Mouse (Mus musculus) kidney, embryonic 15.5 days (tissue): ENCODE measurements around the gene Hoxc10. TPM values are rescaled to one million over a fixed set of nuclear protein-coding genes. Genes with fewer than 3 reads are reported as not detected.

Experiments
- microRNA counts: library from miRNA; unstranded; fragments of <30 nt; microRNA quantifications from one replicate; lab custom pipeline; 2016
- microRNA-seq: library from miRNA; unstranded; fragments of <30 nt; microRNA quantifications from one replicate; pipeline ENCODE4, GENCODE M21; 2016
- polyA plus RNA-seq: library from polyadenylated mRNA; unstranded; fragments of >200 nt; fragmentation: Nextera tagmentation; extraction: Ambion mirVana; gene quantifications from 2 replicates; pipeline ENCODE4 v1.2.1, GENCODE M21; 2015

Gene Hoxc10
- polyA plus RNA-seq, 1 experiment from 2014 or later: 53.5 TPM

MicroRNA genes within 50 kb of the gene (microRNA counts, 519-probe panel; counts per million panel counts)
- microRNA mmu-miR-615-3p (lab: Ali Mortazavi, UCI) (2,055 counts per million, percentile 19 among the panel's probes with 10 or more counts), microRNA mmu-miR-615-5p (lab: Ali Mortazavi, UCI) (31.7 counts per million)

Small RNA genes lying within 50 kb of the gene (microRNA-seq; reads per million reads assigned to microRNA genes)
- gene Mir196a-2 (2,659 reads per million, percentile 87 among the genes with 10 or more reads in this experiment), gene Mir615 (4,059 reads per million, percentile 91 among the genes with 10 or more reads in this experiment)

Other genes starting within 250 kb of the Hoxc10 start
- gene Calcoco1, start 244.6 kb upstream of the Hoxc10 start, polyA plus RNA-seq: 47.0 and 51.4 TPM in 2 replicates
- not detected in 2 replicates for gene Hoxc13, start 45.7 kb upstream of the Hoxc10 start, polyA plus RNA-seq
- gene Hoxc12, start 30.0 kb upstream of the Hoxc10 start, polyA plus RNA-seq: not detected in 2 replicates
- 1.7 and 2.9 TPM in 2 replicates for gene Hoxc11, start 12.4 kb upstream of the Hoxc10 start, polyA plus RNA-seq
- gene Hoxc5, start 647 bp downstream of the Hoxc10 start, polyA plus RNA-seq: 3.6 and 4.8 TPM in 2 replicates
- 10.0 and 10.7 TPM in 2 replicates for gene Hoxc9, start 9.6 kb downstream of the Hoxc10 start, polyA plus RNA-seq
- 8.7 and 11.1 TPM in 2 replicates for gene Hoxc8, start 23.8 kb downstream of the Hoxc10 start, polyA plus RNA-seq
- gene Hoxc6, start 31.5 kb downstream of the Hoxc10 start, polyA plus RNA-seq: 10.9 and 11.0 TPM in 2 replicates
- gene Hoxc4, start 52.1 kb downstream of the Hoxc10 start, polyA plus RNA-seq: 7.9 and 10.2 TPM in 2 replicates
- gene Smug1, start 200.3 kb downstream of the Hoxc10 start, polyA plus RNA-seq: 17.7 and 18.0 TPM in 2 replicates